Mouse (Mus musculus): ENCODE results near the gene Exoc3l. TPM values are rescaled to one million over a fixed set of nuclear protein-coding genes. Genes with fewer than 3 reads are reported as not detected.

Gene Exoc3l
- total RNA-seq, 2 experiments from 2014 or later: 0.98 to 1.3 TPM

DNA sequence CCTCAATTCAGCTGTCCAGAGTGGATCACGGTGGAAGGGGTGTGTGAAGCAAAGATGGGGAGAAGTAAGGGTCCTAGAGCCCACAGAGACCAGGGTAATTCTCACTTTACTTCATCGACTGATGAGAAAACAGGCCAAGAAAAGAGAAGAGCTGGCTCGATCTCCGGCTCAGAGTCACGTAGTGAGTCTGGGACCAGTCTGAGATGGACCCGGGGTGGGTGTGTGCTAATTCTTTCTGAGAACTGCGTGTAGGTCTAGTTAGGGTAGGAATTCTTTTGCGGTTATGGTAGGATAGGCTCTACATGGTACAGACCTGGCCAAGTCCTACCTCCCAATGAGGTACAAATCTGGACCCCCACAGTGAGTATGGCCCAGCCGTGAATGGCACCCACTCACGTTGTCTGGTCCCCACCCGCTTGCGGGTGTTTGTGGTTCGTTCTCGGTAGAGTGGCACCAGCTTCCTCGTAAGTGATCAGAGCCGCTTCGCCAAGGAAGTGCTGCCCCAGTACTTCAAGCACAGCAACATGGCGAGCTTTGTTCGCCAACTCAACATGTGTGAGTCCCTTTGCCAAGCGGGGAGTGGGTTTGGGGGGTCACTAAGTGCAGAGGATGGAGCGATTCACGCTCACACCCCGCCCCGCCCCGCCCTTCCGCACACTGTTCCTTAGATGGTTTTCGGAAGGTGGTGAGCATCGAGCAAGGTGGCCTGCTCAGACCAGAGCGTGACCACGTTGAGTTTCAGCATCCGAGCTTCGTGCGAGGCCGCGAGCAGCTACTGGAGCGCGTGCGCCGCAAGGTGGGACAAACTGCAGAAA lies 25.6 kb downstream of the Exoc3l start:
- DNase-seq (ENCODE audit: extremely low spot score in 1 of 2, low spot score in 1 of 2): no peak

DNA sequence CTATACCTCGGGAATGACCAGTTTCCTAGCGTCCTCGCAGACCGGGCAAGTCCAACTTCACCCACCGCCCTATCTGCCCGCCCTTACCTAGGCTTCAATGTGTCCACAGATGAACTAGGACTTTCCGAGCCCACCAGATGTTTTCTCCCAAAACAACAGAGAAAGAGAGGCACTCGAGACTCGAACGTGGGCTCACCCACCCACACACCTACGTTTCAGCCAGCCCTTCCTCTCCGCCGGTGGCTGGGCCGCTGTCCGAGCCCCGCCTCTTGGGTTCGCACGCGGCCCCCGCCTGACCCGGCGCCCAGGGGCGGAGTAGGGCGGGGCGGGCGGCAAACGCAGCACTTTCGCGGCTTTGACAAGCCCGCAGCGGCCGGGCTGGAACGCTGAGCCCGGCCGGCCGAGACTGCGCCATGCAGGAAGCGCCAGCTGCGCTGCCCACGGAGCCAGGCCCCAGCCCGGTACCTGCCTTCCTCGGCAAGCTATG lies 26.4 kb downstream of the Exoc3l start, which contains the start of gene Hsf4:
Gene Hsf4, plus strand, starts transcription at position 341 of the 487 bp plus-strand sequence.
- DNase-seq (ENCODE audit: extremely low spot score in 1 of 2, low spot score in 1 of 2): no peak

DNA sequence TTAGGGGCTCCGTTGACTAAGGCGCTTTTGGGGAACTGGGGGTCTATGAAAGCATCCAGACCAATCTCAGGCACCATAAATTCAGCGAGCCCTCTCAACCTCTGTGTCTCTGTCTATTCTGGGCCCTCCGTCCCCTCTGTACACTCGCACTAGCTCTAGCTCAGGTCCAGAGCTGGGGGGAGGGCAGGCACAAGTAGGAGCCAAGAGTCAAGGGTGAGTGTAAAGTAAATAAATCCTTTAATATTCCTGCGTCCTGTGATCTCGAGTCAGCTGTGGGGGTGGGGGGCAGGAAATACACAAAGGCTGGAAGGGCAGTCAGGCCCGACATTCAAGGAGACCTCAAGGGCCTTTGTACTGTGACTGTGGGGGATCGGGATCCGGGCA lies 26.8 kb downstream of the Exoc3l start:
- no peak for DNase-seq (ENCODE audit: extremely low spot score in 1 of 2, low spot score in 1 of 2)

DNA sequence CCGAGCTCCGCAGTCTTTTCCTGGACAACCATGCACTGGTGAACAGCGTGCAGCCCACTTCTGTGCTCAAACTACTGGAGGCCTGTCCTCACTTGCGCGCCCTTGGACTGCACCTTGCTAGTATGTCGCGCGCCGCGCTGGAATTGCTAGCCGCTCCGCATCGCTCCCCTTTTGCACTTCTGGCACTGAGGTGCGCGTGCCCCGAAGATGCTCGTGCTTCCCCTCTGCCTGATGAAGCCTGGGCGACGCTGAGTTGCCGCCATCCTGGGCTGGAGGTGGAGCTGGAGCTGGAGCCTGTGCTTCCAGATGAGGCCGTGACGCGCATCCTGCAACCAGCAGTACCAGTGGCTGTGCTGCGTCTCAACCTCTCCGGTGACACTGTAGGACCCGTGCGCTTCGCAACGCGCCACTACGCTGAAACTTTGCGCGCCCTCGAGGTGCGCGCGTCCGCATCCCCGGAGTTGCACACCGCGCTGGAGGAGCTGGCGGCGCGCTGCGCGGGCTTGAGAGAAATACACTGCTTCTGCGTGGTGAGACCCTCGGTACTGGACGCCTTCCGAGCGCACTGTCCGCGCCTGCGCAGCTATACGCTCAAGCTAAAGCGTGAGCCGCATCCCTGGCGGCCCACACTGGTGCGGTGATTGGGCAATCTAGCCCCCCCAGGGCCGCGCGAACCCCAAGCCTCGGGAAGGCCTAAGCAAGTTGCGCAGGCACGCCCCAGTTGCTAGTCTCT lies 27.4 kb downstream of the Exoc3l start:
- DNase-seq (ENCODE audit: extremely low spot score in 1 of 2, low spot score in 1 of 2): peak; percentile 62 to 66

DNA sequence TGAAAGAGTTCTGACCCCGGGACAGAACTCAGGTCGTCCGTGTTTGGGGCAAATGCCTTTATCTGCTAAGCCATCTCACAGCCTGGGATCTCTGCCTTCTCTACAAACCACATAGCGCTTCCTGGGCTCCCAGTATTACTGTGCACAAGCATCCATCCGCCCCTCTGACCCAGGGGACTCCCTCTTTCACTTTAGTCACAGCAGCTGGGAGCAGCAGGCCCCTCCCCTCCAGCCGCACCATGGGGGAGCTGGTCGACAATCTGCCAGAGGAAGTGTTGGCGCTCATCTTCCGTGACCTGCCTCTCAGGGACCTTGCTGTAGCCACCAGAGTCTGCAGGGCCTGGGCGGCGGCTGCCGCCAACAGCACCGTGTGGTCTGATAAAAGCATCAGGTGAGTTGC lies 29.1 kb downstream of the Exoc3l start:
- DNase-seq (ENCODE audit: extremely low spot score in 1 of 2, low spot score in 1 of 2): no peak

DNA sequence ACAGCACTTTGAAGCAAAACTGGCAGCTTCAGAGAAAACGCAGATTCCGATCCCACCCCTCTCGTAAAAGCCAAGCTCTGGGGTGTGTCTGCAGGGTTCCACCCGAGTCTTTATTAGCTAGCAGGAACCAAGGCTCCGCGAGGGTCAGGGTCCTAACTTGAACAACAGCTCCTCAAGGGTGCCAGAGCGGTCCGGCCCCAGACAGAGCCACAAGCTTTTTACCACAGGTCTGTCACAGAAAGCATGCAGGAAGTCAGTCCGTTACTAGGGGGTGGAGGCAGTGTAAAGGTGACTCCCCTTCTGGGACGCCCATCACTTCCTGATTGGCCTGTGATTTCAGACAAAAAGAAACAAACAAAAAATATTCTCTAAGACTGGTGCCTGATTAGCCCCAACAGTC lies 30.8 kb downstream of the Exoc3l start:
- no peak for DNase-seq (ENCODE audit: extremely low spot score in 1 of 2, low spot score in 1 of 2)

DNA sequence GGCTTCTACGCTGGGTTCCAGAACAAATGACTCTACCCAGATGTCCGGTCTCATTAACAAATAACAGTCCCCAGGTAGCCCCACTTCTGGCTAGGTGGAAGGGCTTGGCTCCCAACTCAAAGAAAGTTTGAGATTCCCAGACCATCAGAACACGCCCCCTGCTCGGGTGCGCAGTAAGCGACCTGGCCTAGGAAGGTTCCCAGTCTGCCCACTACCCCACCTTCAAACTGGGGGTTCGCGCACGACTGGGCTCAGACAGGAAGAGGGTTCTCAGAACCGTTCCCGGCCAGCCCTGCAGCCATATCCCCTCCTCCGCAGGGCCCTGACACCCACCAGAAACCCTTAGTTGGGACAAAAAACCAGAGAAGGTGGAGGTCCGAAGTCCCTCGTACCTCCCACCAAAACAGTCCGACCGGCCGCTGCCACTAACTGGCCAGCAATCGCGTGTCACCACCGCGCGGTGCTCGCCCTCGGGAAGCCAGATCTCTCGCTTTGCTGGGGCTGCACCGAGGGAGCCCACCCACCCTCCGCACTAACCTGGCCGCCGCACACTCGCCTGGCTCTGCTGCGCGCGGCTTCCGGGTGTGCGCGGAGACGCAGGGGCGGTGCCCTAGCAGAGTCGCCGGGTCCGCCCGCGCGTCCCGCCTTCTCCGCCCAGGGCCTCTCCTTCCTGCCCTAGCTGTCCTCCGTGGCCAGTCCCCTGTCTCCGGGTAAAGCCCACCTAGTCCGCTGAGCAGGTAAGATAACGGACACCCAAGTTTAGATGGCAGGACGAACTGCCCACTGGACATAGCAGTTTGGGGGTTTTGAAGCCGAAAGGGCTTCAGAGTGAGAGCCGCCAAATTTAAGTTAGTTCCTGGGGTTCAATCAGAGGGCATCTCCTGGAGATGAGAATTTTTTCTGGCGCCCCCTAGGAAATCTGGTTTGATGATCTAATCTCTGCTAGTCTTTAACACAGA lies 31.6 kb downstream of the Exoc3l start, which contains the start of the genes Tradd and Fbxl8:
Gene Tradd, minus strand, starts transcription at position 586 of the 959 bp plus-strand sequence.
Gene Fbxl8, plus strand, starts transcription at position 625 of the 959 bp plus-strand sequence.
- no peak for DNase-seq (ENCODE audit: extremely low spot score in 1 of 2, low spot score in 1 of 2)

DNA sequence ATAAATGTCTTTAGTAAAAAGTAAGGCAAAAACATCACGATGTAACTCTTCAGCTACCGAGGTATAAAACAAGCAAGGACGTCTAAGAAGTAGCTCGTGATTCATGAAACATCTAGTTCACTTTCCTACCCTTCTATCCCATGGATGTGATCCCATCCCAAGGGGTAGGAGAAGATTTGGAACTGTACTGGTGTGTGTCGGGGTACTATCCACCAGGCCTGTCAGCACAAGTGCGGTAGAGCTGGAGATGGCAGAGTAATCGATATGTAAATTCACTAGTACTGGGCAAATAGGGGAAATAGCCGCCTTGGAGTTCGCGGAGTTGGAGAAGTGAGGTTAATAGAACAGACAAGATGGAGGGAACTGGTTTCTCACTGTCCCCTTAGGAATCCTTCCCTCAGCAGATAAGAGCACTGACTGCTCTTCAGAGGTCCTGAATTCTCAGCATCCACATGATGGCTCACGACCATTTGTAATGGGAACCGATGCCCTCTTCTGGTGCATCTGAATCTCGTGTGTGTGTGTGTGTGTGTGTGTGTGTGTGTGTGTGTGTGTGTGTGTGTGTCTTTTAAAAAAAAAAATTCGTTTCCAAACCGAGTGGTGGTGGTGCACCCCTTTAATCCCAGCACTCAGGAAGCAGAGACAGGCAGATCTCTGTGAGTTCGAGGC lies 32.5 kb downstream of the Exoc3l start:
- DNase-seq (ENCODE audit: extremely low spot score in 1 of 2, low spot score in 1 of 2): no peak

DNA sequence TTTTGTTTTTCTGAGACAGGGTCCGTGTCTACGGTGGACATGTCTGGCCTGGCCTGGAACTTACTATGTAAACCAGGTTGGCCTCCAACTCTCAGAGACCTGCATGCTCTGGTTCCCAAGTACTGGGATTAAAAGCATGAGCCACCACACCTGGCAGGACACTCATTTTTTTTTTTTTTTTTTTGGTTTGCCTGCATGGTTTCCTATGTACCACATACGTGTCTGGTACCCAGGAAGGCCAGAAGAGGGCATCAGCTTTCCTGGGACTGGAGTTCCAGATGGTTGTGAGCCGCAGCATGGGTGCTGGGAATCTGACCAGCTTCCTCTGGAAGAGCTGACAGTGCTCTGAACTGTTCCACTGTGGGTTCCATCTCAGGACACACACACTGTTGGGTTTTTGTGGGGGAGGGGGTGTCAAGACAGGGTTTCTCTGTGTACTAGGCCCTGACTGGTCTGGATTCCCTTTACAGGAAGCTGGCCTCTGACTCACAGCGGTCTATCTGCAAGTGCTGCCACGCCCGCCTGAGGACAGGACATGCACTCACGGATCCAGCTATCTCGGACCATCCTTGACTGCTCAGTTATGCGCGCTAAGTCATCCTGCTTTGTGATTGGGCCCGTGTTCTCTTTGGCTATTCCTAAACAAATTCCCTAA lies 34.4 kb downstream of the Exoc3l start:
- no peak for DNase-seq (ENCODE audit: extremely low spot score in 1 of 2, low spot score in 1 of 2)

DNA sequence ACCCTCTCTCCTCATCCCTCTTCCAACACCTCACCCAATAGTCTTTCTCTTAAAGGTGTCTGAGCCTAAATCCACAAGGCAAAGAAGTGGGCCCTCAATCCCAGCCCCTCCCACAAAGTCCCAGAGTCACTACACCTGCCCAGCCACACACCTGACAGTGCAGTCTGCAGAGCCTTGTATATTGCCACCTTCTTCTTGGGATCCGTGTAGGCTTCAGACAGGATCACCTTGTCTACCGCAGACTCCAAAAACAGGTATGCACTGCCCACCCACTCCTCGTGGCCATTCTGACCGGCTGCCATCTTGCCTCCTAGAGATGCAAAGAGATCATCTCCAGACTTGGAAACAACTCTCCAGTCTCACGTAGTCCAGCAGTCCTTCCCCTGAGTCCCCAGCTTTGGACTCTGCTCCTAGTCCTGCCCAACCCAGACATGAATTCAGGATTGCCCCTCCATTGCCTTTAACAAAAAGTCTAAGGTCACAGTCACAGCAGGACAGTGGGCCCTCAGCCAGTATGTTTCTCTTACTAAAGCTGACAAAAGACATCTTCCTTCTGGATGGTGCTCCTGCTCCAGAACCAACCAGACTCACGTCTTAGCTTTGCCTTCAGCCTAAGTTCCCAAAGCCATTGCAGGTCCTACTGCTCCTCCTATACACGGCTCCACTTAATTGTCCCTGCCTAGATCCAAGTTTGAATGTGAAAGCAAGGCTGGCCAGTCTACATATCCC lies 35.4 kb downstream of the Exoc3l start:
- no peak for DNase-seq (ENCODE audit: extremely low spot score in 1 of 2, low spot score in 1 of 2)

DNA sequence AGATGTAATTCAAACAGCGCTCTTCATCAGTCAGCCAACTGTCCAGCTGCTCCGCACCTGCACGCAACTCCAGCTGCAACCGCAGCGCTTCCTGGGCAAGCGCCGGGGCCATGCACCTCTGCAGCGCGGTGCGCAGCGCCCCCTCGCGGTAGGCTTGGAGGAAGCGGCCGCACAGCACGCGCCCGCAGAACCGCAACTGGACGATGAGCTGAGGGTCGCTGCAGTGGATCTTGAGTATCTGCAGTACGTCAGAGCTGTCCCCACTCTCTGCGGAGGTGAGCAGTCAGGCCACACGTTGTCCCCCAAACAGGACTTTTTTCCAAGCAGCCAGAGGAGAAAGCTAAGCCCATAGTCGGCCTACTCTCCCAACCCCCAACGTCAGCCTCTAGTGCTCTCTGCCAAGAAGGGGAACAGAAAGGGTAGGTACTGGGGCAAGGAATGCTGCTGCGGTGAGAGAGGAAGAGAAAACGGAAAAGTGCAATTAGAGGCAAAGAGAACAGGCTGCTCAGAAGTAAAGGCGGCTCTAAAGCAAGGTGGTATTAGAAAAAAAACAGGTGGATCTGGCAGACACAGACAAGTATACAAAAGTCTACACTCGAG lies 36.1 kb downstream of the Exoc3l start:
- DNase-seq (ENCODE audit: extremely low spot score in 1 of 2, low spot score in 1 of 2): peak; percentile 69 to 81

DNA sequence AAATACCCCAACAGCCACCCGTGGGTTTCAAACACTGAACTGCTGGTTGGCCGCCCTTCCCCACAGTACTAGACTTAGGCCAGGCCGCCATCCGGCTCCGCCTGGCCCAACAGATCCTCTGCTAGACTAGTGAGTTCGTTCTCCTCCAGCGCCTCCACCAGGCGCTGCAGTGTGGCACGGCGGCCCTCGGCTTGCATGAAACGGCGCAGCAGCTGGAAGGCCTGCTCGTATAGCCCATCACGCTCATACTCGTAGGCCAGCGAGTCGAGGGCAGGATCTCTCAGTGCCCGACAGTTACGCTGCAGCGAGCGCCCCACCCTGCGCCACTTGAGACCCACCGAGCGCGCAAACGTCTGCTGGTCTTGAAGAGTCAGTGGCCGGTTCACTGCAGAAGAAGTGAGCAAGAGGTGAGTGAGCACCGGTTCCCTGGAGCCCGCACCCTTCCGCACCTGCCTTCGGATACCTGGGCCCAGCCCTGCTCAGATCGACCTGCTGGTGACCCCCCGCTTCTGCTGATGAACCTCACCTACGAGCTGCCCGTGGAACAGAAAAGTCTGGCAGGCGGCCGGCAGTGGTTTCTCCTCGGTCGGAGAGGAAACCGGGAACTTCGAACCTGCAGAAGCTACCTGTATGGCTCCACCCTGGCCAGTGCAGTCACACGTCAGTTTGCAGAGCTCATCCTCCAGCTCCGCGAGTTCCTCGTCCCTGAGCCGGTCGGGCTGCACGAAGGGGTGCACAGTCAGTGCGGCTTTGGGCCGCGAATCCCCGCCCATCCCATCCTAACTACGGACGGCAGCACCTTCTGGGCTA lies 36.8 kb downstream of the Exoc3l start:
- no peak for DNase-seq (ENCODE audit: extremely low spot score in 1 of 2, low spot score in 1 of 2)

DNA sequence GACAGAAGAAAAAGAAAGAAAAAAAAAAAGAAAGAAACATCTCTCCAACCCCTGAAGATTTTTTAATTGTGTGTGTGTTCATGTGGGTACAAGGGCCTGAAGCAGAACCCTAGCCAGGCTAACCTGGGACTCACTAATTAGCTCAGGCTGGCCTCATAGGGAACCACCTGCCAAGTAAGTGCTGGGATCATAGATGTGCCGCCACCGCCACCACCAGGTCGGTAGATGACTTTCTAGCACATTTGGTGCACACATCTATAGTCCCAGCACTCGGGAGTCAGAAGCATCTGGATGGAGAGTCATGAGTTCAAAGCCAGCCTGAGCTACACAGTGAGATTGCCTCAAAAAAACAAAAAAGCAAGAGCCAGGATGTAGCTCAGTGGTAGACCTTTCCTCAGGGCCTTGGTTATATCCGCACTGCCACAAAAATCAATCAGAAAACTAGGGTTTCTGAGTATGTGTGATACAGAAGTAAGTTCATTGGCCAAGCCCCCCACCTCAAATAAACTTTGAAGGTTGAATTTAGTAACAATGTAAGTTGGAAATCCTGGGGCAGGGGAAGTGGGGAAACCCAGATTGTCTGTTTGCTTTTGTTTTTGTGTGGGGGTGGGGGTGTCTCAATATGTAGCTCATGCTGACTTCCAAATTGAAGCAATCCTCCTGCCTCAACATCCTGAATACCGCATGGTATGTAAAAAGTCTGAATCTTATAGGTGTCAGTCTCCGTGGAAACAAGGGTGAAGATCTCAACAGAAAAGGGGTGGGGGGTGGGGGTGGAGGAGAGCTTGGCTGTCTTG lies 38.4 kb downstream of the Exoc3l start:
- no peak for DNase-seq (ENCODE audit: extremely low spot score in 1 of 2, low spot score in 1 of 2)

DNA sequence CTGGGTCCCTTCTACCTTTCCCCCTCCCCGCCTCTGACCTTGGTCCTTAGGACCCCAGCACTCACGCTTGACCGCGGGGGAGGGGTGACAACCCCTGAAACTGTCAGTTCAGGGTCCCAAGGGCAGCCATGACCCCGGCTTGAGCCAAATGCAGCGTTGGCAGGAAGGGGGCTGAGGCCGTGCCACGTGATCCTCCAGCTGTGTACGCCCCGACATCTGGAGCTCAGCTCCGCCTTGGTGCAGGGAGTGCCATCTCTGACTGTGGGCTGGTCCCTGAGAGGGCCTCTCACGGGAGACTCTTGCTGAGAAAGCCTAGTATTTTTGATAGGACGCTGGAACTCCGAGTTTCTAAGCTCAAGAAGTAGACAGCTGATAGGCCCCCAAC lies 40.9 kb downstream of the Exoc3l start, which contains the start of gene B3gnt9:
Gene B3gnt9, minus strand, starts transcription at position 188 of the 385 bp plus-strand sequence.
- DNase-seq (ENCODE audit: extremely low spot score in 1 of 2, low spot score in 1 of 2): no peak

DNA sequence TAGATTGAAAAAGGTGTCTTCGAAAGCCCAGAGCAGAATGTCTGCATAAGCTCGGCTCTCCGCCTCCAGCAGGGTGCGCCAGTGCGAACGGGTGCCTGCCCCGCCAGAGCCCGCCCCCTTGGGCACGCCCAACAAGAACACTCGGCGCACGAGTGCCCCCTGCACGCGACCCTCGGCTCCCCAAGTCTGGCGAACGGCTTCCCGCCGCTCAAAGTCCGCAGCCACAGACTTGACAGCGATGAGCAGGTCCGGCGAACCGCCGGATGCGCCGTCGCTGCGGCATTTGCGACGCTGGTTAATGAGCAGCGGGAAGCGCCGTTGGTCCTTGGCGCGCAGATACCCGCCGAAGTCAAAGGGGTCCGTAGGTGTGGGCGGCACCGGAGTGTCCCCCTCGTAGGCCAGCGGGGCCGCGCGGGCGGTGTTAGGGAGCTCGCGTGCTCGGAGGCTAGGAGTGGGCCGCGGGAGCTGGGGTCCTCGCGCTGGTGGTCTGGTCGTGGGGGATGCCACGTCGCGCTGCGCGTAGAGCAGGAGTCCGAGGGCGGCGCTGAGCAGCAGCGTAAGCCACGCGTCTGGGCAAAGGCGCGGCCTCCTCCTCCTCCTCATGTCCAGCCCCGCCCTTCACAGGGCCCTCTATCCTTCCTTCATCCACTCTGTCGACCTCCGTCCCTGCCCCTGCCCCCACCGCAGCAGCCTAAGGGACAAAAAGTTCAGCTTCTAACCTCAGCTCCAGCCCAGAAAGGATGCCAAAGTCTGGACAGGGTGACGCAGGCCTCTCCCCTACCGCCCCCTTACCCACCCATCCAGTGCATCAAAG lies 41.5 kb downstream of the Exoc3l start:
- peak; percentile 83 to 92 for DNase-seq (ENCODE audit: extremely low spot score in 1 of 2, low spot score in 1 of 2)

DNA sequence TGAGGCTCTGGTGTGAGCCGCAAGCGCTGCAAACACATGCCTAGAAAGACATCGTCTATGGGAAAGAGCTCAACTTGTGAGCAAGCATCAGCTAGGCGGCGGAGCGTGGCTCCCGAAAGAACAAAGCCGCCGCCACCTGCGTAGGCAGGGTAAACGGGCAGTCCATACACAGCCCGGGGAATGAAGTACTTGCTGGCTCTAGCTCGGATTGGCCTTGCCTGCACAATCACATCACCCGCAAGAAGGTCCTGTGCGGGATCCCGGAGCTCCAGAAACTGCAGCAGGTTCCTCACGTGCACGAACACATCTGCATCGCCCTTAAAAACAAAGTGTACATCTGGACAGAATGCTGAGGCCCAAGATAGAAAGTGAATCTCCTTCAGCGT lies 42.1 kb downstream of the Exoc3l start:
- DNase-seq (ENCODE audit: extremely low spot score in 1 of 2, low spot score in 1 of 2): no peak

All from layer of hippocampus, postnatal 25 days (tissue).